Mouse (Mus musculus) liver, adult 10 weeks (tissue): ENCODE results near the gene Ngp. TPM values are rescaled to one million over a fixed set of nuclear protein-coding genes. Genes with fewer than 3 reads are reported as not detected.

ENCODE experiments used
- polyA plus RNA-seq: library from polyadenylated mRNA; stranded (reverse); fragments of 350-450 nt; fragmentation: Illumina TruSeq; extraction: RNeasy Lipid Tissue Mini Kit (QIAGEN cat#74804); gene quantifications from one replicate; pipeline ENCODE4 v1.2.3, GENCODE M21; 2014; ENCODE audit warnings: low read depth, low replicate concordance

Ngp gene
- polyA plus RNA-seq, result not detected

DNA sequence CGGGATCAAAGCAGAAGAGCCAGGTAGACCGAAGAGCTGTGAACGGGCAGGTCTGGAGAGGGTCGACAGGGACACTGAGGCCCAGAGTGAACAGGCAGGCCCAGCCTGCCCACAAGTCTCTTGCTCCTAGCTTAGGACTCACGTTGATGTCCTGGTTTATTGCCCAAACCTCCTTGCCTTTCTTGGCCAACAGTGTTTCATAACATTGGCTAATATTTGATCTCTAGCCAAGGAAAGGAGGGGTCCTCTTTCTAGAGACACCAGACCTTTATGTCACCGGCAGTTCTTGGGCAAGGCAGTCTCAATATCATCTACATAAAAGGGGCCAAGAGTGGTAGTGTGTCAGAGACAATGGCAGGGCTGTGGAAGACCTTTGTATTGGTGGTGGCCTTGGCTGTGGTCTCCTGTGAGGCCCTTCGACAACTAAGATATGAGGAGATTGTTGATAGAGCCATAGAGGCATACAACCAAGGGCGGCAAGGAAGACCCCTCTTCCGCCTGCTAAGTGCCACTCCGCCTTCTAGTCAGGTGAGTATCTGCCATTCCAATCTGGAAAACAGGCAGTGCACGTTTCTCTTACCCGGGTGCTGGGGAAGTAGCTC is at the start of gene Ngp:
Gene Ngp, plus strand, starts transcription at position 237 of the 602 bp plus-strand sequence.

DNA sequence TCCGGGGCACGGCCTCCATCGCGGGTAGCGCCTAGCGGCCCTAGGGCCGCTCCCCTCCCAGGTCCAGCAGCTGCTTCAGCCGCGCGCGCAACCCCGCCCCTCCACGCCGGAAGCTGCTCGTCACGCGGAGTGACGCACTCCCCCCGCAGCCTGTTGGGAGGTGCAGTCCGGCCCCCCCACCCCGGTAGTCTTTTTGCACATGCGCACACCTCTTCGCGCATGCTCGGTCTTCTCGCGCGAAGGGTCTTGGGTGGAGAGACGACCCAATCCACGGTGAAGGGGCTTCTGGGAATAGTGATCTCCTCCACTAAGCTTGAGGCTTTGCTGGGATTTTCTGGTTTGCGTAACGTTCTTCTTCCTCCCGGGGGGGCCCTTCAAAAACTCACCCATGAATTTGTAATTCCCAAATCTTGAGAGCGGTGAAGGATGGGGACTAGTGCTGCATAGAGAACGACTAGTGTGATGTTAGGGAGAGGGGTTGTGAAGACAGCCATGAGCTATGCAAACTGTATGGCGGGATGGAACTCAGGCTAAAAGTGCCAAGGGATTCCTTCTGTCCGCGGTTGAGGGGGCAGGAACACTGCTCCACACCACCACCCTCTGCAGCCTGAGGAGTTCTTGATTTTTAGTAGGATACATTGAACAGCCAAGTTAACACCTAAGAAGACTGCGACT is 11.3 kb upstream of the Ngp start, which contains the start of gene Ptpn23:
Gene Ptpn23, minus strand, starts transcription at position 115 of the 675 bp plus-strand sequence.

Other genes starting within 250 kb of the Ngp start
- gene Cspg5, start 176.0 kb upstream of the Ngp start, polyA plus RNA-seq, result 0.16 TPM
- gene Elp6, start 114.6 kb upstream of the Ngp start, polyA plus RNA-seq, result 1.2 TPM
- gene Scap, start 86.5 kb upstream of the Ngp start, polyA plus RNA-seq, result 4.2 TPM
- 0.32 TPM for gene Ptpn23, start 11.5 kb upstream of the Ngp start, polyA plus RNA-seq
- 1.9 TPM for gene Klhl18, start 56.9 kb downstream of the Ngp start, polyA plus RNA-seq
- 0.45 TPM for gene Kif9, start 57.2 kb downstream of the Ngp start, polyA plus RNA-seq
- 26.6 TPM for gene Setd2, start 112.8 kb downstream of the Ngp start, polyA plus RNA-seq
- not detected for gene Nradd, start 204.7 kb downstream of the Ngp start, polyA plus RNA-seq
- gene Nbeal2, start 234.4 kb downstream of the Ngp start, polyA plus RNA-seq, result 1.2 TPM
- gene Ccdc12, start 236.8 kb downstream of the Ngp start, polyA plus RNA-seq, result 1.9 TPM